Mouse (Mus musculus) cerebellum, postnatal 25 days (tissue): ENCODE results near the gene Scamp1.

Experiments used
- DNase-seq, 2 experiments: peaks; one replicate each; pipeline ENCODE4 v3.0.0; 2021; ENCODE audit warnings: mixed read lengths in 2 of 2

Gene Scamp1

GRCm38 (mm10) chr13:94268201-94268600 is 17.5 kb downstream of the Scamp1 start:
- no peak for DNase-seq

- no peak for DNase-seq
These were observed 18.5 kb downstream of the Scamp1 start for GRCm38 (mm10) chr13:94267190-94267589.

- DNase-seq: no peak
These were observed 19.1 kb downstream of the Scamp1 start for GRCm38 (mm10) chr13:94266530-94266929.

- no peak for DNase-seq
These were observed 20.4 kb downstream of the Scamp1 start for GRCm38 (mm10) chr13:94265291-94265690.

GRCm38 (mm10) chr13:94263943-94264342 is 21.7 kb downstream of the Scamp1 start:
- DNase-seq: no peak

GRCm38 (mm10) chr13:94262551-94262950 is 23.1 kb downstream of the Scamp1 start:
- peak; percentile 55 to 67 for DNase-seq

- DNase-seq: peak; percentile 48 to 51
These were observed 24.0 kb downstream of the Scamp1 start for GRCm38 (mm10) chr13:94261624-94262023.

- no peak for DNase-seq
These were observed 24.7 kb downstream of the Scamp1 start for GRCm38 (mm10) chr13:94260961-94261360.

GRCm38 (mm10) chr13:94259210-94259609 is 26.4 kb downstream of the Scamp1 start:
- DNase-seq: no peak

GRCm38 (mm10) chr13:94258530-94258929 is 27.1 kb downstream of the Scamp1 start:
- DNase-seq: no peak

GRCm38 (mm10) chr13:94257711-94258110 is 27.9 kb downstream of the Scamp1 start:
- no peak for DNase-seq

- DNase-seq: no peak
These were observed 30.5 kb downstream of the Scamp1 start for GRCm38 (mm10) chr13:94255176-94255575.

GRCm38 (mm10) chr13:94254286-94254685 is 31.4 kb downstream of the Scamp1 start:
- no peak for DNase-seq

GRCm38 (mm10) chr13:94253052-94253451 is 32.6 kb downstream of the Scamp1 start:
- DNase-seq: no peak

GRCm38 (mm10) chr13:94250761-94251160 is 34.9 kb downstream of the Scamp1 start:
- no peak for DNase-seq

GRCm38 (mm10) chr13:94250188-94250587 is 35.5 kb downstream of the Scamp1 start:
- DNase-seq: no peak

GRCm38 (mm10) chr13:94242897-94243296 is 42.8 kb downstream of the Scamp1 start:
- DNase-seq: no peak

- no peak for DNase-seq
These were observed 43.6 kb downstream of the Scamp1 start for GRCm38 (mm10) chr13:94241892-94242524.

GRCm38 (mm10) chr13:94240873-94241272 is 44.8 kb downstream of the Scamp1 start:
- no peak for DNase-seq

GRCm38 (mm10) chr13:94240111-94240510 is 45.5 kb downstream of the Scamp1 start:
- no peak for DNase-seq

- peak in 1 of 2 experiments; percentile 40 for DNase-seq
These were observed 46.2 kb downstream of the Scamp1 start for GRCm38 (mm10) chr13:94239488-94239887.

GRCm38 (mm10) chr13:94231871-94232270 is 53.8 kb downstream of the Scamp1 start:
- peak in 1 of 2 experiments; percentile 40 for DNase-seq

- DNase-seq: no peak
These were observed 60.6 kb downstream of the Scamp1 start for GRCm38 (mm10) chr13:94224717-94225705.

- no peak for DNase-seq
These were observed 62.0 kb downstream of the Scamp1 start for GRCm38 (mm10) chr13:94223609-94224008.
